Mouse (Mus musculus) neural tube, embryonic 14.5 days (tissue): ENCODE measurements at regions not wholly inside any gene's neighbourhood (a gene's known extent, or its start where the extent isn't known, plus 50 kb on each side); places are given as distances from the start of the nearest gene placed in this dataset.
A peak's percentile ranks its signal among the peaks of the same experiment; 100 is the strongest.

Experiments
- ATAC-seq: fragments of 200-750 bp; cut with Nextera tagmentation; 2 replicates; pipeline ENCODE4 v1.8.0; 2017; ENCODE audit warnings: low read depth, mild to moderate bottlenecking, moderate TSS enrichment, moderate library complexity
- H3K27ac ChIP-seq: fragments of 300-500 bp; sonication (generic); 2 replicates; pipeline ENCODE4 v1.5.1; 2014; ENCODE audit warnings: low read depth, mild to moderate bottlenecking, control low read depth, low read length, moderate library complexity, mixed read lengths
- H3K27me3 ChIP-seq: fragments of 300-500 bp; sonication (generic); 2 replicates; pipeline ENCODE4 v1.6.1; 2014; ENCODE audit warnings: low read length; ENCODE audit not compliant: control insufficient read depth, insufficient read depth
- H3K36me3 ChIP-seq: fragments of 300-500 bp; sonication (generic); 2 replicates; pipeline ENCODE4 v1.6.1; 2014; ENCODE audit warnings: low read length, mixed read lengths; ENCODE audit not compliant: control insufficient read depth, insufficient read depth
- H3K4me1 ChIP-seq: fragments of 300-500 bp; sonication (generic); 2 replicates; pipeline ENCODE4 v1.6.1; 2014; ENCODE audit warnings: low read length; ENCODE audit not compliant: control insufficient read depth, insufficient read depth
- H3K4me2 ChIP-seq: fragments of 300-500 bp; sonication (generic); 2 replicates; pipeline ENCODE4 v1.6.1; 2014; ENCODE audit warnings: mild to moderate bottlenecking, low read depth, low read length, control low read depth
- H3K4me3 ChIP-seq: fragments of 300-500 bp; sonication (generic); 2 replicates; pipeline ENCODE4 v1.5.1; 2014; ENCODE audit warnings: low read depth, low read length, control low read depth, mixed read lengths
- H3K9ac ChIP-seq: fragments of 300-500 bp; sonication (generic); replicated peaks from 2 replicates; pipeline ENCODE4 v1.6.1; 2014; ENCODE audit warnings: low read depth, mild to moderate bottlenecking, control low read depth, low read length, mixed read lengths
- H3K9me3 ChIP-seq: fragments of 300-500 bp; sonication (generic); 2 replicates; pipeline ENCODE4 v1.6.1; 2016; ENCODE audit warnings: low read length; ENCODE audit not compliant: control insufficient read depth
- WGBS: fragments of 180-500 bp; shearing (Covaris S2); extraction: QIAGEN DNeasy Blood & Tissue Kit; methylation state at CpG from one replicate; pipeline ENCODE4 v1.1.7; 2014; 5-methylcytosine and 5-hydroxymethylcytosine counted together

GRCm38 (mm10) chr3:17452984-17453383, 495.2 kb upstream of the Cypt12 start:
- no peak overlapping the region for H3K4me2 ChIP-seq

GRCm38 (mm10) chr3:17460545-17460944, 487.7 kb upstream of the Cypt12 start:
- no peak for ATAC-seq
- WGBS = 89% methylated on average over 5 of the region's 5 CpGs
- H3K4me2 ChIP-seq = no peak overlapping the region
- H3K27ac ChIP-seq = no peak overlapping the region
- no peak overlapping the region for H3K4me3 ChIP-seq
- H3K36me3 ChIP-seq = no peaks in the 10 kb centered on the region
- no peaks in the 10 kb centered on the region for H3K4me1 ChIP-seq
- H3K9ac ChIP-seq = no peak overlapping the region
- no peaks in the 10 kb centered on the region for H3K27me3 ChIP-seq
- H3K9me3 ChIP-seq = no peaks in the 10 kb centered on the region

More at GRCm38 (mm10) chr3:17452984-17453383, 495.2 kb upstream of the Cypt12 start:
- H3K4me1 ChIP-seq = no peaks in the 10 kb centered on the region
- no peak for ATAC-seq
- H3K27ac ChIP-seq = no peak overlapping the region
- no peak overlapping the region for H3K9ac ChIP-seq
- H3K4me3 ChIP-seq = no peak overlapping the region
- H3K36me3 ChIP-seq = no peaks in the 10 kb centered on the region
- H3K27me3 ChIP-seq = no peaks in the 10 kb centered on the region
- H3K9me3 ChIP-seq = no peaks in the 10 kb centered on the region
- 53% methylated on average over 1 of the region's 1 CpGs for WGBS

- H3K4me1 ChIP-seq = no peaks in the 10 kb centered on the region
- ATAC-seq = no peak
- no peak overlapping the region for H3K27ac ChIP-seq
- no peak overlapping the region for H3K9ac ChIP-seq
- WGBS = 98% methylated on average over 4 of the region's 4 CpGs
- no peak overlapping the region for H3K4me2 ChIP-seq
- no peaks in the 10 kb centered on the region for H3K9me3 ChIP-seq
- no peaks in the 10 kb centered on the region for H3K27me3 ChIP-seq
- no peak overlapping the region for H3K4me3 ChIP-seq
- H3K36me3 ChIP-seq = no peaks in the 10 kb centered on the region
Measured at GRCm38 (mm10) chr3:17461365-17461764, 486.8 kb upstream of the Cypt12 start.

GRCm38 (mm10) chr3:17473812-17474211, 474.4 kb upstream of the Cypt12 start:
- Histone ChIP-seq H3K9ac (no peak overlapping the region), H3K4me2 (no peak overlapping the region), H3K4me1 (no peaks in the 10 kb centered on the region), H3K27me3 (no peaks in the 10 kb centered on the region), H3K36me3 (no peaks in the 10 kb centered on the region), H3K9me3 (no peaks in the 10 kb centered on the region), H3K27ac (no peak overlapping the region), H3K4me3 (no peak overlapping the region)
- WGBS = 80% methylated on average over 2 of the region's 2 CpGs
- peak; percentile 73; the same call in 1 of the 2 replicates for ATAC-seq

GRCm38 (mm10) chr3:17489240-17490142, 458.7 kb upstream of the Cypt12 start:
- H3K27ac ChIP-seq = 0 out of 2 replicates have a peak overlapping the region, but pooled peaks have one; percentile 44
- peak; percentile 69; the same call in 1 of the 2 replicates for ATAC-seq
- WGBS = 7% methylated on average over 4 of the region's 4 CpGs
- H3K4me3 ChIP-seq = no peak overlapping the region
- H3K4me2 ChIP-seq = no peak overlapping the region
- H3K4me1 ChIP-seq = no peaks in the 10 kb centered on the region
- H3K9ac ChIP-seq = no peak overlapping the region
- H3K9me3 ChIP-seq = no peaks in the 10 kb centered on the region
- no peaks in the 10 kb centered on the region for H3K27me3 ChIP-seq
- H3K36me3 ChIP-seq = no peaks in the 10 kb centered on the region

- ATAC-seq = no peak
- Histone ChIP-seq H3K9me3 (no peaks in the 10 kb centered on the region), H3K36me3 (no peaks in the 10 kb centered on the region), H3K4me1 (no peaks in the 10 kb centered on the region), H3K9ac (no peak overlapping the region), H3K4me2 (no peak overlapping the region), H3K4me3 (no peak overlapping the region), H3K27me3 (no peaks in the 10 kb centered on the region), H3K27ac (no peak overlapping the region)
Measured at GRCm38 (mm10) chr3:17490632-17491031, 457.6 kb upstream of the Cypt12 start.

- Histone ChIP-seq H3K9me3 (no peaks in the 10 kb centered on the region), H3K36me3 (no peaks in the 10 kb centered on the region), H3K27ac (no peak overlapping the region), H3K4me2 (no peak overlapping the region), H3K4me3 (no peak overlapping the region), H3K27me3 (no peaks in the 10 kb centered on the region), H3K9ac (no peak overlapping the region), H3K4me1 (no peaks in the 10 kb centered on the region)
- WGBS = 93% methylated on average over 3 of the region's 3 CpGs
- ATAC-seq = no peak
Measured at GRCm38 (mm10) chr3:17498291-17498690, 449.9 kb upstream of the Cypt12 start.

- Histone ChIP-seq H3K9ac (no peak overlapping the region), H3K27ac (no peak overlapping the region), H3K4me2 (no peak overlapping the region), H3K4me3 (no peak overlapping the region), H3K36me3 (no peaks in the 10 kb centered on the region), H3K27me3 (no peaks in the 10 kb centered on the region), H3K9me3 (no peaks in the 10 kb centered on the region), H3K4me1 (no peaks in the 10 kb centered on the region)
- 71% methylated on average over 2 of the region's 2 CpGs for WGBS
- ATAC-seq = no peak
Measured at GRCm38 (mm10) chr3:17501556-17501955, 446.7 kb upstream of the Cypt12 start.

GRCm38 (mm10) chr3:17541346-17541745, 406.9 kb upstream of the Cypt12 start:
- no peaks in the 10 kb centered on the region for H3K9me3 ChIP-seq
- H3K4me1 ChIP-seq = no peaks in the 10 kb centered on the region
- no peak for ATAC-seq
- H3K27ac ChIP-seq = no peak overlapping the region
- H3K27me3 ChIP-seq = no peaks in the 10 kb centered on the region
- H3K36me3 ChIP-seq = no peaks in the 10 kb centered on the region
- H3K4me2 ChIP-seq = no peak overlapping the region
- H3K4me3 ChIP-seq = no peak overlapping the region
- no peak overlapping the region for H3K9ac ChIP-seq
